Mouse (Mus musculus) ES-Bruce4 (cell line): ENCODE results near the gene Zfp36.

Source experiments
- CTCF ChIP-seq: IDR thresholded peaks from one replicate; pipeline ENCODE4 v1.8.1; 2011; ENCODE audit warnings: low read depth, low read length
- EP300 ChIP-seq: IDR thresholded peaks from 2 replicates; pipeline ENCODE4 v1.6.1; 2011; ENCODE audit warnings: low read depth, low read length; ENCODE audit not compliant: insufficient read depth
- POLR2A ChIP-seq: IDR thresholded peaks from one replicate; pipeline ENCODE4 v1.8.1; 2011; ENCODE audit warnings: low read length; ENCODE audit not compliant: insufficient read depth

DNA sequence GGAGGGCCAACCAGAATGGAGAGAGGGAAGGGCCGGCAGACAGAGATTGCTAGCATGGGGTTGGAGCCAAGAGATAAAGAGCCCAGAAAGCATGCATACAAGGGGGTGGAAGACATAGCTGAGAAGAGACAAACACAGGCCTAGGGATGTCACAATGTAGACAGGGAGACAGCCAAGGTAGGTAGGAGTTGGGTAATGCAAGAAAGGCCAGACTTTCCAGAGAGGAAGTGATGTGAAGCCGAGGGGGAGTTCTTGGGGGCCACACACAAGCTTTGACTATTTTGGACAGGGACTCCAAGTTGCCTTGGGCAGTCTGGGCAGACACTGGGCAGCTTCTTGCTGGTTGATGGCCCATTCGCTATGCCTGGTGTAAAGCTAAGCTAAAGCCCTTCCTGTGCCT lies 21.9 kb upstream of the Zfp36 start:
- TF ChIP-seq POLR2A = no peak
- TF ChIP-seq EP300 = no peak
- no peak for TF ChIP-seq CTCF
